Comparison of ENCODE assay signal across 19 mouse cellular contexts in the genomic region with DNA sequence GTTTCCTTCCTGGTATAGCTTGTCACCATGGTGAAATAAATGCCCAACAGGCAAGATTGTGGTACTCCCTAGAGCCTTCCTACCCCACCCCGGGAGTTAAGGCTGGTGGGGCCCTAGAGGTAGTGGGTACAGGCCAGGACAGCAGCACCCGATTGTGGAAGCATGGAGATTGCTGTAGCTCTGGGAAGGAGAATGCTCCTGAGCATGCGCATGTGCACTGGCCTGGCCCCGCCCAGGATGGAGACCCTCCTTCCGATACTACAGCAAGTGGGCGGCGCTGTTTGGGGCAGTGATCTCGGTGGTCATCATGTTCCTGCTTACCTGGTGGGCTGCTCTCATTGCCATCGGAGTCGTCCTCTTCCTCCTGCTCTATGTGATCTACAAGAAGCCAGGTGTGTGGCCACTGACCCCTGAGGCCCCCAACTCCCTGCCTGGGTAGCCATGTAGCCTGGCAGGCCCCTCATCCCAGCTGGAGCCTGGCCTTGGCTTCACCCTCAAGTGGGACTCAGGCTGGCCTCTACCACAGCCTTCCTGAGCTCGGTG. TPM values are rescaled to one million over a fixed set of nuclear protein-coding genes. Genes with fewer than 3 reads are reported as not detected.
DNase-seq lines count a peak whose midpoint lies in the region; ATAC-seq and TF ChIP-seq lines count a peak whose summit lies in the region.
"Had no signal": no experiment of that assay in that cellular context is flagged by ENCODE, and none has a peak within 500 bp of the region (broad histone marks: within the 10 kb centered on the region; RNA-seq: fewer than 3 reads in every experiment).

No protein-coding gene starts in this region.

- H3K27me3 ChIP-seq in forebrain, embryonic 12.5 days = no peaks in the 10 kb centered on the region
- no peaks in the 10 kb centered on the region for H3K27me3 ChIP-seq in forebrain, embryonic 10.5 days (ENCODE audit: poor library complexity, severe bottlenecking)
- no peaks in the 10 kb centered on the region for H3K27me3 ChIP-seq in heart, adult 2 months (ENCODE audit: control insufficient read depth, insufficient read depth, low read length)
- H3K27me3 ChIP-seq in midbrain, embryonic 13.5 days = no peaks in the 10 kb centered on the region
- H3K27me3 ChIP-seq in midbrain, postnatal 0 days (ENCODE audit: insufficient read depth, low read length) = no peaks in the 10 kb centered on the region
- H3K27me3 ChIP-seq: CH12.LX; forebrain, embryonic 13.5 days; kidney, embryonic 15.5 days; liver, embryonic 15.5 days; midbrain, embryonic 15.5 days had no signal

- H3K9ac ChIP-seq in forebrain, embryonic 12.5 days = no peak overlapping the region
- no peak overlapping the region for H3K9ac ChIP-seq in heart, adult 2 months (ENCODE audit: low read depth, low read length)
- H3K9ac ChIP-seq in midbrain, embryonic 13.5 days (replicated peaks) = no peak overlapping the region
- H3K9ac ChIP-seq in midbrain, postnatal 0 days (replicated peaks; ENCODE audit: low read length, poor library complexity, severe bottlenecking) = no peak overlapping the region
- H3K9ac ChIP-seq: forebrain, embryonic 13.5 days; heart, embryonic 12.5 days; kidney, embryonic 15.5 days; liver, embryonic 15.5 days; midbrain, embryonic 15.5 days had no signal

- no peaks in the 10 kb centered on the region for H3K9me3 ChIP-seq in forebrain, embryonic 12.5 days
- H3K9me3 ChIP-seq in forebrain, embryonic 10.5 days = no peaks in the 10 kb centered on the region
- no peaks in the 10 kb centered on the region for H3K9me3 ChIP-seq in midbrain, embryonic 13.5 days
- H3K9me3 ChIP-seq in midbrain, postnatal 0 days (ENCODE audit: low read length) = no peaks in the 10 kb centered on the region
- H3K9me3 ChIP-seq: forebrain, embryonic 13.5 days; heart, embryonic 12.5 days; kidney, embryonic 15.5 days; liver, embryonic 15.5 days; midbrain, embryonic 15.5 days had no signal

- ATAC-seq in forebrain, embryonic 12.5 days (ENCODE audit: low FRiP score) = 0 out of 2 replicates have a peak, but pooled peaks have one; percentile 27
- ATAC-seq in midbrain, embryonic 13.5 days = 0 out of 2 replicates have a peak, but pooled peaks have one; percentile 14
- no peak for ATAC-seq in midbrain, postnatal 0 days (ENCODE audit: low FRiP score)
- ATAC-seq: forebrain, embryonic 13.5 days; midbrain, embryonic 15.5 days had no signal

- H3K4me3 ChIP-seq in forebrain, embryonic 12.5 days (replicated peaks) = no peak overlapping the region
- H3K4me3 ChIP-seq in forebrain, embryonic 10.5 days = no peak overlapping the region
- H3K4me3 ChIP-seq in heart, adult 2 months = no peak overlapping the region
- no peak overlapping the region for H3K4me3 ChIP-seq in layer of hippocampus, adult 2 months
- no peak overlapping the region for H3K4me3 ChIP-seq in midbrain, embryonic 13.5 days (replicated peaks)
- no peak overlapping the region for H3K4me3 ChIP-seq in midbrain, postnatal 0 days (ENCODE audit: low read depth, low read length)
- H3K4me3 ChIP-seq: erythroblast, embryonic 14.5 days; forebrain, embryonic 13.5 days; heart, embryonic 12.5 days; kidney, embryonic 15.5 days; liver, embryonic 15.5 days; midbrain, embryonic 15.5 days had no signal

- no peaks in the 10 kb centered on the region for H3K36me3 ChIP-seq in forebrain, embryonic 12.5 days (replicated peaks)
- no peaks in the 10 kb centered on the region for H3K36me3 ChIP-seq in forebrain, embryonic 10.5 days (replicated peaks)
- no peaks in the 10 kb centered on the region for H3K36me3 ChIP-seq in heart, adult 2 months (ENCODE audit: control insufficient read depth, insufficient read depth, low read length)
- no peaks in the 10 kb centered on the region for H3K36me3 ChIP-seq in midbrain, embryonic 13.5 days
- H3K36me3 ChIP-seq in midbrain, postnatal 0 days (ENCODE audit: insufficient read depth, low read length) = no peaks in the 10 kb centered on the region
- H3K36me3 ChIP-seq: heart, embryonic 12.5 days; kidney, embryonic 15.5 days; liver, embryonic 15.5 days; midbrain, embryonic 15.5 days had no signal

- no peak overlapping the region for H3K4me2 ChIP-seq in forebrain, embryonic 12.5 days
- H3K4me2 ChIP-seq in midbrain, embryonic 13.5 days (replicated peaks) = no peak overlapping the region
- no peak overlapping the region for H3K4me2 ChIP-seq in midbrain, postnatal 0 days (ENCODE audit: low read depth, low read length, poor library complexity, severe bottlenecking)
- H3K4me2 ChIP-seq: forebrain, embryonic 13.5 days; heart, embryonic 12.5 days; kidney, embryonic 15.5 days; liver, embryonic 15.5 days; midbrain, embryonic 15.5 days had no signal

- no peaks in the 10 kb centered on the region for H3K4me1 ChIP-seq in forebrain, embryonic 12.5 days
- no peaks in the 10 kb centered on the region for H3K4me1 ChIP-seq in forebrain, embryonic 10.5 days
- peaks cover 4% of the 10 kb centered on the region for H3K4me1 ChIP-seq in heart, adult 2 months (ENCODE audit: control insufficient read depth, insufficient read depth, low read length)
- no peaks in the 10 kb centered on the region for H3K4me1 ChIP-seq in midbrain, embryonic 13.5 days (replicated peaks)
- H3K4me1 ChIP-seq in midbrain, postnatal 0 days (ENCODE audit: insufficient read depth, low read length) = no peaks in the 10 kb centered on the region
- H3K4me1 ChIP-seq: forebrain, embryonic 13.5 days; kidney, embryonic 15.5 days; midbrain, embryonic 15.5 days had no signal

- no peak for TF ChIP-seq CTCF in heart, adult 2 months (IDR thresholded peaks at IDR 0.05)
- no peak for TF ChIP-seq CTCF in layer of hippocampus, adult 2 months (conservative IDR thresholded peaks at IDR 0.05)
- no peak for TF ChIP-seq CTCF in midbrain, postnatal 0 days (IDR thresholded peaks at IDR 0.05)

- no peaks in the 10 kb centered on the region for H3K79me2 ChIP-seq in heart, adult 2 months (replicated peaks; ENCODE audit: control insufficient read depth, insufficient read depth, low read length)

- no peak overlapping the region for H3K27ac ChIP-seq in forebrain, embryonic 12.5 days
- no peak overlapping the region for H3K27ac ChIP-seq in forebrain, embryonic 10.5 days
- H3K27ac ChIP-seq in heart, adult 2 months = peak overlapping the region; percentile 50; the same call in 1 of the 2 replicates
- H3K27ac ChIP-seq in layer of hippocampus, adult 2 months = peak overlapping the region; percentile 58
- no peak overlapping the region for H3K27ac ChIP-seq in midbrain, embryonic 13.5 days
- H3K27ac ChIP-seq in midbrain, postnatal 0 days (ENCODE audit: low read depth, low read length) = no peak overlapping the region
- H3K27ac ChIP-seq: forebrain, embryonic 13.5 days; kidney, embryonic 15.5 days; liver, embryonic 15.5 days; midbrain, embryonic 15.5 days had no signal

- WGBS in forebrain, embryonic 12.5 days = 91% methylated on average over 11 of the region's 11 CpGs
- 86% methylated on average over 11 of the region's 11 CpGs for WGBS in forebrain, embryonic 10.5 days
- WGBS in heart, adult 2 months = 86% methylated on average over 11 of the region's 11 CpGs
- WGBS in midbrain, embryonic 13.5 days = 89% methylated on average over 11 of the region's 11 CpGs
- WGBS in midbrain, postnatal 0 days = 91% methylated on average over 11 of the region's 11 CpGs

- intact Hi-C loops in heart, adult 2 months (cut with DNase I) = loop anchor here (1.0 kb wide), 1 partner anchor 53 kb away; no protein-coding TSS in a partner anchor
- intact Hi-C loops in heart, postnatal 25 days (cut with DNase I) = loop anchor here (1.0 kb wide), 1 partner anchor 53 kb away; no protein-coding TSS in a partner anchor

- no peak for DNase-seq in forebrain, embryonic 10.5 days (ENCODE audit: extremely low spot score, low spot score)
- no peak for DNase-seq in heart, adult 2 months
- no peak for DNase-seq in heart, postnatal 25 days (ENCODE audit: low spot score)
- DNase-seq in layer of hippocampus, adult 2 months (ENCODE audit: low spot score in 2 of 2) = no peak
- no peak for DNase-seq in layer of hippocampus, postnatal 10 days (ENCODE audit: low spot score in 2 of 2)
- no peak for DNase-seq in midbrain, postnatal 0 days (ENCODE audit: low spot score)

- TF ChIP-seq POLR2A in heart, adult 2 months (IDR thresholded peaks at IDR 0.05; ENCODE audit: insufficient read depth, low read depth, low read length) = no peak

- TF ChIP-seq EP300 in heart, adult 2 months (IDR thresholded peaks at IDR 0.05; ENCODE audit: insufficient read depth, low read depth, low read length) = no peak

RNA-seq across cellular contexts. Expression of gene Slc12a3, which starts 14.8 kb away (rescaled TPM):
- 0.10 TPM in 1 of 2 replicates, not detected in the other for polyA plus RNA-seq in forebrain, embryonic 12.5 days (2016; fragmentation: Nextera tagmentation; extraction: Ambion mirVana)
- not detected in 2 replicates for polyA plus RNA-seq in forebrain, embryonic 10.5 days (2016; fragmentation: Nextera tagmentation; extraction: Ambion mirVana)
- under 1 TPM; 0.16 to 0.39 TPM for total RNA-seq in heart, adult 2 months (2021)
- polyA plus RNA-seq in heart, adult 2 months (2012; rRNA removed) = 0.20 and 0.39 TPM in 2 replicates
- under 1 TPM; 0.14 to 0.26 TPM for total RNA-seq in heart, postnatal 25 days (2021)
- 1 to 10 TPM in 1 of 2 experiments, under 1 TPM in 1; 0.54 to 1.0 TPM for total RNA-seq in layer of hippocampus, adult 2 months (2021)
- under 1 TPM; 0.38 to 0.57 TPM for total RNA-seq in layer of hippocampus, postnatal 10 days (2021)
- 0.09 and 0.12 TPM in 2 replicates for polyA plus RNA-seq in midbrain, embryonic 13.5 days (2015; fragmentation: Nextera tagmentation; extraction: Ambion mirVana)
- not detected in 2 replicates for total RNA-seq in midbrain, postnatal 0 days (2014; rRNA removed)
- polyA plus RNA-seq in midbrain, postnatal 0 days (2015; fragmentation: Nextera tagmentation; extraction: Ambion mirVana) = 0.05 and 0.17 TPM in 2 replicates
- total RNA-seq: gastrocnemius, postnatal 14 days; granulocyte monocyte progenitor cell, adult 5-6 weeks had no signal
- polyA plus RNA-seq: C2C12; erythroblast, embryonic 14.5 days; forebrain, embryonic 13.5 days; neural tube, embryonic 11.5 days had no signal

RNA-seq across cellular contexts. Expression of gene Herpud1, which starts 42.4 kb away (rescaled TPM):
- polyA plus RNA-seq in forebrain, embryonic 12.5 days (2016; fragmentation: Nextera tagmentation; extraction: Ambion mirVana) = 52.0 and 58.0 TPM in 2 replicates
- 44.9 and 53.0 TPM in 2 replicates for polyA plus RNA-seq in forebrain, embryonic 10.5 days (2016; fragmentation: Nextera tagmentation; extraction: Ambion mirVana)
- total RNA-seq in heart, adult 2 months (2021) = 100 to 1,000 TPM; 216 to 349 TPM
- polyA plus RNA-seq in heart, adult 2 months (2012; rRNA removed) = 272 and 285 TPM in 2 replicates
- 100 to 1,000 TPM; 180 to 257 TPM for total RNA-seq in heart, postnatal 25 days (2021)
- 10 to 100 TPM; 54.4 to 57.3 TPM for total RNA-seq in layer of hippocampus, adult 2 months (2021)
- total RNA-seq in layer of hippocampus, postnatal 10 days (2021) = 10 to 100 TPM; 35.5 to 36.2 TPM
- 58.2 and 60.0 TPM in 2 replicates for polyA plus RNA-seq in midbrain, embryonic 13.5 days (2015; fragmentation: Nextera tagmentation; extraction: Ambion mirVana)
- total RNA-seq in midbrain, postnatal 0 days (2014; rRNA removed) = 86.1 and 87.1 TPM in 2 replicates
- 71.0 and 80.4 TPM in 2 replicates for polyA plus RNA-seq in midbrain, postnatal 0 days (2015; fragmentation: Nextera tagmentation; extraction: Ambion mirVana)

Comparison
In these comparisons a context has a peak if more than half of its experiments do, and no peak if none do; other contexts are left out.
1. H3K27ac ChIP-seq: peak in heart, adult 2 months (single experiment) and layer of hippocampus, adult 2 months (single experiment); none in forebrain, embryonic 12.5 days (single experiment), forebrain, embryonic 10.5 days (single experiment), midbrain, embryonic 13.5 days (single experiment) and midbrain, postnatal 0 days (single experiment).